Mouse (Mus musculus) WW6 (cell line): Measurements from ENCODE around the gene Tmem132b.

Experiments
- DNase-seq: peaks from one replicate; pipeline ENCODE4 v3.0.0-alpha.2; 2013; ENCODE audit warnings: low read depth, low spot score

The Tmem132b gene

GRCm38 (mm10) chr5:125578661-125579060 is 47.1 kb downstream of the Tmem132b start:
- DNase-seq: no peak

DNA sequence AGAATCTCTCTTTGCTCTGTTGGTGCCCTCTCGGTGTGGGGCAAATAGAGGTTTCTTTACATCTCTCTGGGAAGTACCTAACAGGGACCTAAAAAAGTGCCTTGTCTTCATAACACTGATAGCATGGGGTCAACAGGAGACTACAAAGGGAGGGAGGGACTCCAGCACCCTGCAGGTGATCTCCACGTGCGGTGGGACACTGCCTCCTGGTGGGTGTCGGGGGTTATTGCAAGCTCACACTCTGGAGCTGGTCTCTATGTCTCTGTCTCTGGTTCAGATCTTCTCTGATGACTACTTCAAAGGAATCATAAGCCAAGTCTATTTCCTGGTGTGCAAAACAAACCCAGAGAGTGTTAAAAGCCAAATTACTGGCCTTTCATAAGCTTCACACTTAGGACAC is 47.6 kb downstream of the Tmem132b start:
- no peak for DNase-seq

GRCm38 (mm10) chr5:125583298-125583697 is 51.7 kb downstream of the Tmem132b start:
- DNase-seq: no peak

GRCm38 (mm10) chr5:125583836-125584235 is 52.3 kb downstream of the Tmem132b start:
- no peak for DNase-seq

- DNase-seq: no peak
Observed at GRCm38 (mm10) chr5:125585211-125585610, 53.6 kb downstream of the Tmem132b start.

DNA sequence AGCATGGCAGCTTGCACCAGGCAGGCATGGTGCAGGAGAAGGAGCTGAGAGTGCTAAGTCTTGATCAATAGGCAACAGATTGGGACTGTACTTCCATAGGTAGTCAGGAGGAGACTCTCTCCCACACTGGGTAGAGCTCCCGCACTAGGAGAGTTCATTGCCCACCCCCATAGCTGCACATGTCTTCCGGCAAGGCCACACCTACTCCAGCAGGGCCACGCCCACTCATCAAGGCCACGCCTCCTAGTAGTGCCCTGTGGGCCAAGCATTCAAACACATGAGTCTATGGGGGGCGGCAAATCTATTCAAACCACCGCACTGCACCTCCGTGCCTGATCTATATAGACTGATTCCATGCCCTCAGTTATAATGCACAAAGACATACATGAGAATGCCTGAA is 56.6 kb downstream of the Tmem132b start:
- DNase-seq: no peak

- DNase-seq: no peak
Observed at GRCm38 (mm10) chr5:125588876-125589667, 57.5 kb downstream of the Tmem132b start.

DNA sequence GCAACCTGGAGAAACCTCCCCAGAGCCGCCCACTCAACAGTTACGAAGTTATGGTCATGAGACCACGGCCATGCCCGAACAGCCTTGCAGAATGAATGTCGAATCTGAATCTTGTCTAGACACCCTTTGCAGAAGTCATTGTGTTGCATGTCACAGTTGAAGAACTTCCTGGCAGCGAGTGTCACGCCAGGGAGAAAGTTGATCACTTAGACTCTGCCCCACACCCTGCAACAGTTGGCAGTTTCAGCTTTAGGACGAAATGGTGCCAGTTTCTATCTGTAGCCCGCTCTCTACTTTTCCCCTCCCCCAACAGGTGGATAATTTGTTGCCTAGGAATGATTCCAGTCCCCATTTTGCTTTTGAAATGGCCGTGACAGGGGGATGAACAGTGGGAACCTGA is 66.5 kb downstream of the Tmem132b start:
- no peak for DNase-seq

- DNase-seq: no peak
Observed at GRCm38 (mm10) chr5:125607146-125607545, 75.6 kb downstream of the Tmem132b start.

DNA sequence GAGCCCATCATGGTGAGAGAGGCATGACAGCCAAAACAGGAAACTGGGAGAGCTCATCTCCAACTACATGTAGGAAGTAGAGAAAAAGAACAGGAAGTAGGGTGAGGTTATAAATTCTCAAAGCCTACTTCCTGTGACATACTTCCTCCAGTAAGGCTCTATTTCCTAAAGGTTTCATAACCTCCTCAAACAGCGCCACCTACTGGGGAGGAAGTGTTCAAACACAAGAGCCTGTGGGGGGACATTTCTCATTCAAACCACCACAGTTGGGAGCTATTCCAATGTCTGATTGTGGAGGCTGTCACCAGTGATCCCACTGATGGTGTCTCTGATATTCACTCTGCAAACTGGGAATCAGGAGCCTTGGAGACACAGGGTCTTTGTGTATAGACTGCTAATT is 78.4 kb downstream of the Tmem132b start:
- no peak for DNase-seq

DNA sequence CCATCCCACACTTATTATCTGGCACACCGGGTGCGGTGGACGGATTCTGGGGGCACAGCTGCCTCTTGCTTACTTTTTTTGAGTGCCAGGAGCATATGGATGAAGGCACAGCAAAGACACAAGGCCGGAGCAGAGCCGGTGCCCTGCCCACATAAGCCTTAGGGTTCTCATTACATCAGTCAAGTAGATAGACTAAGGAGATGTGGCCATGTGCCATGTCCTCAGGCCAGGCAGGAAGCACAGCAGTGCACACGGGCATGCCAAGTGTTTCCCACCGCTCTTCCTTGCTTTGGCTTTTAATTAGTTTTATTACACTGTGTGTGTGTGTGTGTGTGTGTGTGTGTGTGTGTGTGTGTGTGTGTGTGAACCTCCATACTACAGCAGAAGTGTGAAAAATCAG is 80.9 kb downstream of the Tmem132b start:
- DNase-seq: no peak

DNA sequence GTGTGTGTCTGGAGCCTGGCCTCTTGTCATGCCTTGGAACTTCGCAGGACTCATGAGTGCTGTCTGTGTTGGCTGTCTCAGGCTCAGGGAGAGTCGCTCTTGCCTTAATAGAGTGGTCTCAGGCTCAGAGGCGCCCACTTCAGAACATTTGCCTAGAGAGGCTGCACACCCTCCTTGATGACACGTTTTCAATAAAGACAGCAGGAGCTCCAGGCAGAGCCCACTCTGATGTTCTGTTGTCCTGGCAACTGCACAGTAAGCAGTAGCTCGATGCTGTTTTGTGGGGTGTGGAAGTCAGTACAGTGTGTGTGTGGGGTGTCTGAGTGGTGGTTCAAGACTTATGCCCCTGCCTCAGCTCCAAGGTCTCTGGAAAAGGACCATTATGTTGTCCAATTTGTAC is 81.6 kb downstream of the Tmem132b start:
- DNase-seq: no peak

- DNase-seq: no peak
Observed at GRCm38 (mm10) chr5:125614348-125614747, 82.8 kb downstream of the Tmem132b start.

DNA sequence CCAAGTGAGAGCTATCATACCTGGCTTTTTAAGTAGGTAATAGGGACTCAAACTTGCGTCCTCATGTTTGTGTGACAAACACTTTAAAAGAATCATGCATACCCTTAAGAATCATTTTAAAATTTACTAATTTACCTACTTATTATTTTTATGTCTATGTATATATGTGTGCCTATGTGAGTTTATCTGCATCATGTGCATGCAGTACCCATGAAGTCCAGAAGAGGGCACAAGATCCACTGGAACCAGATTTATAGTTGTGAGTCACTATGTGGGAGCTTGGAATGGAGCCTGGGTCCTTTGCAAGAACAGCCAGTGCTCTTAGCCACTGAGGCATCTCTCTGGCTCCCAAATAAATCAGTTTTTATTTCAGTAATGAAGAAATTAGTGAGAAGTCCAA is 85.5 kb downstream of the Tmem132b start:
- no peak for DNase-seq

DNA sequence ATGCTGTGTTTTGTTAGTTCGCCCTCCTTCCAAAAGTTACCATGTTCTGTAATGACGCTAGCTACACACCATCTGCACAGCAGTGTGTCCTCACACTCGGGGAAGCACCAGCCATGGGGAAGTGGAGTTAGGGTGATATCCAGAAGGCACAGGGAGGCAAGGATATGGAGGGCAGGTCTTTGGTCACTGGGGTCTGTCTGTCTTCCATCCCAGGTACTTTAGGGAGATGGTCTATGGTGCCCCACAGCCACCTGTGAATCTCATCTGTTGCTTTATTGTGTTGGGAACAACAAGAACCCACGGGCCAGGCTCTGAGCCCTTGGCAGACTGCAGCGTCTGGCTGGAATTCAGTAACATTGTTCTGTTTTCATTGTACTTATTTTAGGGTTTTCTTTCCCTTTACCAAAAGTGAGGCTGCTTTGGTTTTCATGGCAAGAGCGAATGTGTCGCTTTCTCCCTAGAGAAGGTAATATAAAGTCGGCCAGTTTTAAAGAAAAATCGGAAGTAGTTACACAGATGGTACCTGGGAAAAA is 96.3 kb downstream of the Tmem132b start:
- no peak for DNase-seq

GRCm38 (mm10) chr5:125634666-125635065 is 103.1 kb downstream of the Tmem132b start:
- no peak for DNase-seq

GRCm38 (mm10) chr5:125640966-125641365 is 109.4 kb downstream of the Tmem132b start:
- DNase-seq: no peak

DNA sequence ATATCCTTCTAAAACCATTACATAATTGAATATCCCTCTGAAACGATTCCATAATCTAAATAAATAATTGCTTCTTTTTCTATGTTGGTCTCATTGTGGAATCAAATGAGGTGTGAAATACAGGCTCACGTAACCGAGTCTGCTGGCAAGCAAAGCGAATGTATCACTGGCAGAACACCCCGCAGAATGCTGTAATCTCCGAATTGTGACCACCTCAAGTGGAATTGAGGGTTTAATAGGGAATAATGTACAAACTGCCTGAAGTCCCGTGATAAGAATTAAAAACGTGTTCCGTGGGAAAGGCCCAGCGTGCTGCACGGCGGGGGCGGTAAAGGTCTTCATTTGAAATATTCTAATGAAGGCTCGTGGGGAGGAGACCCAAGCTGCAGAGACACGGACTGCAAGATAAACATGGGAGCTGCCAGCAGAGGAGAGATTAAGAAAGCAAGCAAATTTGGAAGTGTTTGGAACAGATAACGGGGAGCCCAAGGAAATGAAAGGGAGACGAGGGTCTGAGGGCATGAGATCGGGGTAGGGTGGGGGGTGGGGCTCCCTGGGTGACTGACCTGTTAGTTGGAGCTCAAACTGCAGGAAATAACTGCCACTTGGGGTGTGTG is 110.1 kb downstream of the Tmem132b start:
- DNase-seq: no peak

- no peak for DNase-seq
Observed at GRCm38 (mm10) chr5:125648236-125648635, 116.7 kb downstream of the Tmem132b start.

GRCm38 (mm10) chr5:125649982-125650381 is 118.4 kb downstream of the Tmem132b start:
- no peak for DNase-seq

GRCm38 (mm10) chr5:125658101-125658500 is 126.5 kb downstream of the Tmem132b start:
- no peak for DNase-seq

GRCm38 (mm10) chr5:125658959-125659749 is 127.6 kb downstream of the Tmem132b start:
- no peak for DNase-seq
